Mouse (Mus musculus): ENCODE measurements around the gene Vipr1. TPM values are rescaled to one million over a fixed set of nuclear protein-coding genes. Genes with fewer than 3 reads are reported as not detected.

Vipr1 gene
- total RNA-seq, 4 experiments from 2014 or later = 0.96 to 2.0 (median 1.2) TPM

DNA sequence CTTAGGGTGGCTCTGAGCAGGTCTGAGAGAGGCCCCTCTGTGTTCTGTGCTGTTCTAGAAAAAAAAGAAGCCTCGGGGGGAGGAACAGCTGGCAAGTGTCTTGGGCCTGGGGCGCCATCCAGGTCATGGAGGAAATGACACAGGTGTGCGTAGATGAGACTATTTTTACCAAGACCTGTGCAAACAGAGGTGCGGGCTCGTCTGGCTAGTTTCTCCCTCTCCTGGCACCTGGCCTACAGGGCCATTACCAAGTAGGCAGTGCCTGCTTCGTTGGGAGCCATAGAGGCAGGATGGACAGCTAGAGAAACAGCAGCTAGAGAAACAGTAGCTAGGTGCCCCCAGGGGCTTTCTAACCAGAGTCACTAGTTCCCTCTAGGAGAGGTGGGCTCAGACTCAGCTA, 9.2 kb upstream of the Vipr1 start:
- DNase-seq (ENCODE audit: low spot score in 2 of 2) = no peak

DNA sequence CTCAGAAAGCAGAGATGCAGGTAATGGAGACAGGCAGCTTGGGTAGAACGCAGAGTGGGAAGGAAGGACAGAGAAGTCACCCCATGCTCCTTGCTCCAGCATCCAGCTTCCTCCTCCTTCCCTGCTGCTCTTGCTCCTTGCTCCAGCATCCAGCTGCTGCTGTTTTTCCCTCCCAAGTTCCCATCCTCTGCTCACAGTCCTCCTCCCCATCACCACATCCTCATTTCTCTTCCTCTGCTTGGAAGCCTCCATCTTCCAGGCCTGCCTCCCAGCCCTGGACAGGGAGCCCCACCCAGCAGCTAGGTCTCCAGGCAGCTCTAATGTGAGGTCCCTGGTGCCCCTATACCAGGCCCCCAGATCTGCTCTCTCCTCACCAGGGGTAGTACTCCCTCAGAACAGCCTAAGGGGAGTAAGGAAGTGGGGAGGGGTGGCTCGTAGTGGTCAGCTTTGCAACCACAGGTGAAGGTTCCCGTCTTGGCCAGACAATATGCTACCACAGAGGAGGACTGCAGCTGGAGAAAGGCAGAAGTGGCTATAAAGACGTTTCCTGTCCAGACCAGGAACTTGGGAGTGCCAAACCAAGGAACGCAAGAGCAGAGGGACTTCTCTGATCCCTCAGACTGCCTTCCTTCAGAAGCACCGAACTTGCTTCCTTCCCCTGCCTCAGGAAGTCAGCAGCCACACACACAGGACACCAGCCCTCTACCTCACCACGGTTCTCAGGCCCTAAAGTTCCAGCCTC, 6.5 kb upstream of the Vipr1 start:
- DNase-seq (ENCODE audit: low spot score in 2 of 2) = no peak

DNA sequence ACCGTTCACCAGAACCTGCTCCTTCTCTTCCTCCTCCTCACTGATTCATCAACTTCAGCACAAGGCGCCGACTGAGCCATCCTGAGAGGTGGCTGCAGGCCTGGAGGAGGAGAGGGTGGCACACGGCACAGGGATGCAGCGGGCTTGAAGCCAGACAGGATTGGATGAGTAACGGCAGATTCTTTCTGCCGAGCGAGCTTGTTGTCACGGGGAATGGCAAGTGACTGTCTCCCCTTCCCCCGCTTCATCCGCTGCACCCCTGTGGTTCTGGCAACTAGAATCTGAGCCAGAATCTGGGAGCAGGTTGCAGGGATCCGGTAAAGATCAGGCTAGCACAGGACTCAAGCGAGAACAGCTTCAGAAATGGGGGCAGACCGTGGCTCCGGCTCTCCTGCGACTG, 2.7 kb upstream of the Vipr1 start:
- DNase-seq (ENCODE audit: low spot score in 2 of 2) = no peak

DNA sequence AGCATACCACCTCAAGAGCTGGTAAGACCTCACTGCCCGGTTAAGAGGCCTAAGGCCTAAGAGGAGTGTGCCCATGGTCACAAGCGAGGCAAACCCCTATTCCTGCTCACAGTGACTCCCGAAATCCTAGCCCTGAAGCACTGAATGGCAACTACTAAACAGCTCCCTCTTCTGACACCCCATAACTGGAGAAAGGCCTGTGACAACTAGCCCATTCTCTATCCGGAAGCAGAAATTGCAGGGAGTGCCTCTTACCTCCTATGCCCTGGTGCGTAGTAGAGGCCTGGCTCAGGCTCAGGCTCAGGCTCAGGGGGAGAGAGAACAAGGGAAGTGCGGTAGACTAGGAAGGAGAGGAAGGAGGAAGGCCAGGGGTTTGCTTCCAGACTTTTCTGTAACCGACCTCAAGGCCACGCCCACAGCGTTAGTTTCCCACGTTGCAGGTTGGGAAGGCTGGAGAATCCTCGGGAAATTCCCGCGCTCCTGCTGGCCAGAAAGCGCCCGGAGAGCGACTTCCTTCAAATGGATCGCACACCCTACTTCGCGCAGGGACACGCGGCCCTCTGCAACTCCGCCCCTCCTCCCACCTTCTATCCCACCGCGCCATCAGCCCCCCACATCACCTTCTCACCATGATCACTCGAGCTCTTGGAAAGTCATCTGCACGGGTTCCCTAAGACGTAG, 1.1 kb upstream of the Vipr1 start:
- DNase-seq (ENCODE audit: low spot score in 2 of 2) = no peak

DNA sequence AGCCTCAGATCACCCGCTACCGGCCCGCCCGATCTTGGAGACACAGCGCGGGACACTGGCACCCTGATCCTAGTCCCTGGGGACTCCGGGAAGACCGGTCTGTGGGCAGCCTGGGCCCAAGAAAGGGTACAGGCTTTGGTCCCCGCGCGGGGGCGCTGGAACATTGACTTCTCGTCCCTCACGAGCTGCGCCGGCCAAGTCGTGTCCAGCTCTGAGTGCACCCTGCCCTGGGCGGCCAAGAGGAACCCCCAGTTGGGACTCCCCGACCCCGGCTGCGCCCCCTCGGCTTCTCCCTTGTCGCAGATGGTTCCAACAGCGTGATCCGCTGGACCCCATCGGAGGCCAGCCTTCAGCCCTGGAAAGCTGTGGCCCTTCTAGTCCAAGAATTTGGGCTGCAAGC, 515 bp upstream of the Vipr1 start, which contains the start of gene Lyzl4:
Gene Lyzl4, minus strand, starts transcription at position 96 of the 400 bp plus-strand sequence.
- DNase-seq (ENCODE audit: low spot score in 2 of 2) = peak; percentile 61 to 67

DNA sequence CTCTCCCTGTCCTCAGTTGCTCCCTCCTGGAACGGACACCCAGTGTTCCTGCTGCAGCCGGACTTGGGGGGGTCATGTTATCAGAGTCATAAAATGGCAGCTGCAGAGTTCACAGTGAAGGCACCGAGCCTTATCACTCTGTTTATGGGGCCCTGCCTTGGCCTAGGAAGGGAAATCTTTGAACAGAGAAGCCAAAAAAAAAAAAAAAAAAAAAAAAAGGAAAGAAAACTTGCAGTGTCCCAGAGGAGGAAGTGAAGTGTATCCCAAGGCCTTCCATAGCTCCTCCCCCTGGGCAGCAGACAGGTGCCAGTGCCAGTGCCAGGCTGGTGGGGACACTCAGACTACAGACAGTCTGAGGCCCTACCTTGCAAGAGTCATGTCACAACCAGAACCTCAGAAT, 2.3 kb downstream of the Vipr1 start:
- DNase-seq (ENCODE audit: low spot score in 2 of 2) = no peak

DNA sequence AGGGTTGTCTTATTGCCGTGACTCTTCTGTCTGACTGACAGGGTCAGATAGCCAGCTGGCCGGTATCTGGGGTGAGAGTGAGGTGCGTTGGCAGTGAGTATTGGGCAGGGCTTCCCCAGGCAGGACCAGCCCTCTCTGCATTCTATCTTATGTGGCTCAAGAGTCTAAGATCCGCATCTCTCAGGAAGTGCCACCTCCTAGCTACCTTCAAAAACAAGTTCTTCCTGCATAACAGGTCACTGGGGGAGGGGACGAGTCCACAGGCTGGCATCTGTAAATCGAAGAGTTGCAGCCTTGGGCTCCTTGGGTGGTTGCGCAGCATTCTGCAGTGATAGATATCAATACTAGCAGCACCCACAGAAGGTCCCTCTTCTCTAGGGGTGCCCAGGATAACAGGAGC, 4.5 kb downstream of the Vipr1 start:
- no peak for DNase-seq (ENCODE audit: low spot score in 2 of 2)

DNA sequence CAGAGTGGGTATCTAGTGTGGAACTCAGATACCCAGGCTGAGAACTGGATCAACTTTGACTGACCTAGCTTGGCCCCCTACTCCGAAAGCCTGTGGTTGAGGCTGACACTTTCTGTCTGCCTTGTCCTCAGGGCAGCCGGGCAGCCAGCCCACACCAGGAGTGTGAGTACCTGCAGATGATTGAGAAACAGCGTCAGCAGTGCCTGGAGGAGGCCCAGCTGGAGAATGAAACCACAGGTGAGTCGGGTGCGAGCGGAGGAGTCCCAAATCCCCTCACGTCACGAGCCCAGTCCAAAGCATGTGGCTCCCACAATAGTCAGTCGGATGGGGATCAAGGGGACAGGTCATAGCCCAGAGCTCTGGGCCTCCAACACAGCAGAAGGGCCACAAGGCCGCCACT, 11.2 kb downstream of the Vipr1 start:
- no peak for DNase-seq (ENCODE audit: low spot score in 2 of 2)

DNA sequence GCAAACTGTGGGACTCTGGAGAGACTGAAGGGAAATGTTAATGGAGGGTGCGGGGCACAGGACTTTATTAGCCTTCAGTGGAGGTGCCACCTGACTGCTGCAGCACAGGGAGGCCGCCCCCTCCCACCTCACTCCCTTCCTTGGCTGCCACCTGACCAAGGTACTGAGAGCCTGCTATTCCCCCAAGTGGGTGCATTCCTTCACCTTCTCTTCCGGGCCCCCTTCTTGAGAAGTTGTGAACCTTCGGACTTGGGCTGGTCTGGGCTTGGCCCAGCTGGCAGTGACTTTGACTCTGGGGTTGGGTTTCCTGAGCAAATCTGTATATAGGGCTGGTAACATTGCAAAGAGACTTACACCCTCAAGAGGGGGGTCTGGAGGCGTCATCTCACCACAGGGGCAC, 13.8 kb downstream of the Vipr1 start:
- no peak for DNase-seq (ENCODE audit: low spot score in 2 of 2)

DNA sequence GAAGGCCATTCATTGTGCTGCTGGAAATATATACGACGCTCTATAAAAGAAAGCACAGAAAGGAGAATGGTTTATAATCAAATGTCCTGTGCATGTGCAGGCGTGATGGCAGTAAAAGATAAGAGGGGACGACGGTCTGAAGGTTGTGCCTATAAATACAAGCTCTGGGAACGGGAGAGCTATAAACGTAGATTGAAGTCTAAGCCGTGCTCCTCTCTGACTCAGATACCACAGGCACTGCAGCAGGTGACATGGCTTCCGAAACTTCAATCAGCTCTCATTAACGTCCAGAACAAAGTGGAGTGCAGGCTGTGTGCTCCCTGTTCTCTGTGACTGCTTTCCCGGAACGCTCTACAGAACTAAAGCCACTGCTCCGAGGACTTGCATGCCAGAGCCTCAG, 14.6 kb downstream of the Vipr1 start:
- no peak for DNase-seq (ENCODE audit: low spot score in 2 of 2)

DNA sequence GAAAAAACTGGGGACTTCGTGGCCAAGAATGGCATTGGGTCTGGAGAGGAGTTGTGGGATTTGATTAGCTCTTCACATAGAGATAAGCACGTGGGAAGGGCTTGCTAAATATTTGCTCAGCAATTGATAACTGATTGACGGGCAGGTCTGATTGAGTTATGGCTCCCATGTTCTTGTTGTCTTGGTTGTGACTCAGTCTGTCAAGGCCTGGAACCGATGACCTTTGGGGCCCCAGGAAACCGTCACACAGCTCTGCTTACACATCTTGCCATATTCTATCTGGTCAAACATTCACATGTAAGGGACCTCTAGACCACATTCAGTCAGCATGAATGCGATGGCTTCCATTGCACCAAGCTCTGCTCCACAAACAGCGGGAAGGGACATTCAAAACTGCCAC, 15.7 kb downstream of the Vipr1 start:
- no peak for DNase-seq (ENCODE audit: low spot score in 2 of 2)

DNA sequence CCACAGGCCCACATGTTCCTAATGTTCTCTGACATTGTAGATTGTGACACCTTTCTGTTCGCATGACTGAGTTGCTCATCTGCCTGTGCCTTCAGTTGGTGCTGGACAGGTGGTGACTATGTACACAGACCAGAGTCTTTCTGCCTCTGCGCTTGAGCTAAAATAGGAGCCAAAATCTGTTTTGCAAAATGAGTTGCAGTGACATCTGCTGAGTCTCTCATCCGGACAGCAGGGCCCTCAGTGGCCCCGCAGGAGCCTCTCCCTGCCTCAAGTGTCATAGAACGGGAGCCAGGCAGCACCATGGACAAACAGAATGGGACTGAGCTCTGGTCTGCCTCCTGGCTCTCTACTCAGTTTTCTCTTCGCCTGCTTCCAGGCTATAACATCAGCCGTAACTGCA, 17.3 kb downstream of the Vipr1 start:
- no peak for DNase-seq (ENCODE audit: low spot score in 2 of 2)

DNA sequence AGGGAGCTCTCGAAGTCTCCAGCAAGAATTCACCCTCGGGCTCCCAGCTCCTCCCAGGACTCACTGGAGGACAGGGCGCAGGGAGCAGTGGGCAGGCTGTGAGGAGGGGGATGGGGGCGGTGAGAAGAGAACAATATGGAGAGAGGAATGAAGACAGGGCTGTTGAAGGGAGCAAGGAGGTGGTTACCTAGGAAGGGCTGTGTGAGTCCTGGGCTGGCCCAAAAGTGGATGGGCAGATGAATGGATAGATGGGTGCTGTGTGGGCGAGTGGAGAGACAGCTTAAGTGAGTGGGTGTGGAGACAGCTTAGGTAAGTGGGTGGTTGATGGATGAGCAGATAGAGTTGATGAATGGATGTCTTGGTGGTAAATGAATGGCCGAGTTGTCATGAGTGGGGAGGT, 21.0 kb downstream of the Vipr1 start:
- DNase-seq (ENCODE audit: low spot score in 2 of 2) = no peak

DNA sequence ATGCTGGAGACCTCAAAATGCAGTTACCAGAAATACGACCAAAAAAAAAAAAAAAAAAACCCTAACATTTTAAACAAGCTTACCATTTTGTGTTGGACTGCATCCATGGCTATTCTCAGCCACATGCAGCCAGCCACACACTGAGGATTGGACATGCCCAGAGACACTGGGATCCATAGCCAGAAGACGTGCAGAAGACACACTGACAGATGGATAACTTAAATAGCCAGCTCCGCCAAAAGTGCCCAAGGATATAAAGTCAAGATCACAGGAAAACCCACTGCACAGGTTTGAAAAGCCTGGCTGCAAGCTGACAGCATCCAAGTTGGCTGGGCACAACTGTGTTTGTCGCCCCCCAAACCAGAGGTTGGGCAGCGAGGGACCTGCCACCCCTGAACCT, 21.6 kb downstream of the Vipr1 start:
- DNase-seq (ENCODE audit: low spot score in 2 of 2) = no peak

DNA sequence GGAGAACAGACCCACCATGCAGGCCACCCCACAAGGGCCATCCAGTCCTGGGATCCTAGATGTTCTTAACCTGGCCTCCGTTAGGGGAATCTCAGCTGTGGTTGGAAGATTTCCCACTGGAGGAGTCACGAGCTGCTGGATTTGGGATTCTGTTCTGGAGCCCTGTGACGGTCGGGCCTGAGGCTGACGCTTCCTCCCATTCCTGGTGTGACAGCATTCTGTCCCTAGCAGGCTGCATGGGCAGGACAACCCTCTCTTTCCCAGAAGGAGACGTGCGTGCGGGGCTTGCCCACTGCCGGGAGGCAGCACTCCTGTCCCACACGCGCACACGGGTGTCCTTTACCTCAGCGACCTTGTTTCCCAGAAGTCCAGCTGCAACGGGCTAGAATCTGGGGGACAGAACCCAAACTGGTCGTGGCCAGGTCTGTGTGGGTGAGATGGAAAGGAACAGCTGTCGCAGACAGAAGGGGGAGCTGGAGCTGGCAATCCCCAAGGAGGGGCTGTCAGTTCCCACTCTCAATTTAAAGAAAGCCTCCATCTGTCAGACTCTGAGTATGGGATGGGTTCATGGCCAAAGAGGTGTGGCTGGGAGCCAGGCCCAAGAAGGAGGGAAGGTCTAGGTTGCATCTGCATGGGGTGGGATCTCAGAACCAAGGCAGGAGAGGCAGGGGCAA, 24.6 kb downstream of the Vipr1 start:
- DNase-seq (ENCODE audit: low spot score in 2 of 2) = no peak

DNA sequence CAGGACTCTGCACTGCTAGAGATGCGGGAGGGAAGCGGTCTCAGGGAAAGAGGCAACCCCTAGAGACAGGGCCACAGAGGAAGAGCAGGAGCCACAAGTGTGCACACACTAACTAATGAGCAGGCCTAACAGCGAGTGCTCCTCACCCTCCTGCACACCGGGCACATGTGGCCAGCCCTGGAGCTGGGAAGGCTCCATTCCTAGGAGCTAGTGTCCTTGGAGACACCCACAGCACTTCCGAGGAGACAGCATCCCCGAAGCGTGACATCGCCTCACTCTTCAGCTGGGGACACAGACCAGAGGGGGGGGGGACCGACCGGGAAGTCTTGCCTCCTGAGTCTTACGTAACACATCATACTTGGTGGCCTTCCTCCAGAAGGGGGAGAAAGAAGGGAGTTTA, 25.3 kb downstream of the Vipr1 start:
- no peak for DNase-seq (ENCODE audit: low spot score in 2 of 2)

DNA sequence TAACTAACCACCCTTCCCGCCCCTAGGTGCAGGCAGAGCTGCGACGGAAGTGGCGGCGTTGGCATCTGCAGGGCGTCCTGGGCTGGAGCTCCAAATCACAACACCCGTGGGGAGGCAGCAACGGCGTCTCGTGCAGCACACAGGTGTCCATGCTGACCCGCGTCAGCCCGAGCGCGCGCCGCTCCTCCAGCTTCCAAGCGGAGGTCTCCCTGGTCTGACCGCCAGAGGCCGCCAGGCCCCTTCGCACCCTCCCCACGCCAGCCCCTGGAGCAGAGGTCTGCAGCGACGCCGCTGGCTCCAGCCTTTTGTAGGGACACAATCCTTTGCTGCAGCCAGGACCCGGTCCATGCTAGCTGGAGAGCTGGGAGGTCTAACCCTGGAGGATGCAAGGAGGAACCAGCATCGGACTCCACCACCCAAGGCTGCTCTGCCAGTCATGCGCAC, 26.9 kb downstream of the Vipr1 start:
- peak; percentile 24 to 52 for DNase-seq (ENCODE audit: low spot score in 2 of 2)

DNA sequence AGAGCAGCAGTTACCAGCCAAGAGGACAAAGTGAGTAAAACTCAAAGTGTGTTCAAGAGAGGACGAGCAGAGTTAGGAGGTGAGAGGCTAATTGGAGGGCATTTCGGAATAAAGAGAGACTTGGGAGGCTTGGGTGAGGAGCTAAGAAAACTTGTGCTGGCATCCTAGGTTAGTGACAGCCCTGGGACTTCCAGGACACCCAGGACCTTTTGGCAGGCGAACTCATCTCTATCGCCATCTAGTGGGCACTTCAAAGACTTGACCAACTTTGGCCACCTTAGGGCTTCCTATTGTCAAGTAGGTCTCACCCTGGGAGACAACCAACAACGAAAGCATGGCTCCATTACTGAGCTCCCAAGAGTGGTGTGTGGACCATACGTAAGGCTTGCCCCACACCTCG, 28.8 kb downstream of the Vipr1 start:
- DNase-seq (ENCODE audit: low spot score in 2 of 2) = no peak

DNA sequence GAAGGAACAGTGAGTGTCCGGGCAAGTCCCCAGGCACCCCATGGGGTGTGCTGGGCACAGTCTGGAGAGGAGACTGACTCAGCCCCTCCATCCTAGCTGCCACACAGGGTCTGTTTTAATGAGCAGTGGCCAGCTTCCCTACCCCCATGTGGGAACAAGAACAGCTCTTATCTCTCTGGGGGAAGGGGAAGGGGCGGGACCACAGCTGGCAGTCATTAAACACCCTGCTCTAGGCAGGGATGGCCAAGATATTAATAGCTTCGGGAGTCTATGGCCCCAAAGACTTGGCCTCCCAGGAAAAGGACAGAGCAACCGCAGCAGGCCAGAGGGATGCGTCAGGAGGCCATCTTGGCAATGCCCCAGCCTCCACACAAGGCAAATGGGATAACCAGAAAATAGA, 29.8 kb downstream of the Vipr1 start:
- peak; percentile 31 to 43 for DNase-seq (ENCODE audit: low spot score in 2 of 2)

DNA sequence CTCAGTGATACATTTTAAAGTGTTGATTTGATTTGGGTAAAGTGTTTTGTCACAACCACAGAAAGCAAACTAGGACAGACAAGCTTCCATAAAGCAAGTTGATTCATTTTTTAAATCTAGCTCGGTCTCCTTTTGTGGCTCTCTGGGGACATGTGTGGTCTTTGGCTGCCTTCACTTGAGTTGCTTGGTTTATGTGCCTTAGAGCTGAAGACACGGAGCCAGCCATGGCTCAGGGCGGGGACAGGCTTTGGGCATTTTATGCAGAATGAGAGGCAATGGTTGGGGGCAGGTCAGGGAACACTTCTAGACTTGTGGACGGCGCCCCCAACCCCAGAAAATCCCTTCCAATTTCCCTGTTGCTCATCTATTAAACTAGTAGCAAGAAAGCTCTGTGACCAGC, 31.2 kb downstream of the Vipr1 start:
- DNase-seq (ENCODE audit: low spot score in 2 of 2) = no peak

DNA sequence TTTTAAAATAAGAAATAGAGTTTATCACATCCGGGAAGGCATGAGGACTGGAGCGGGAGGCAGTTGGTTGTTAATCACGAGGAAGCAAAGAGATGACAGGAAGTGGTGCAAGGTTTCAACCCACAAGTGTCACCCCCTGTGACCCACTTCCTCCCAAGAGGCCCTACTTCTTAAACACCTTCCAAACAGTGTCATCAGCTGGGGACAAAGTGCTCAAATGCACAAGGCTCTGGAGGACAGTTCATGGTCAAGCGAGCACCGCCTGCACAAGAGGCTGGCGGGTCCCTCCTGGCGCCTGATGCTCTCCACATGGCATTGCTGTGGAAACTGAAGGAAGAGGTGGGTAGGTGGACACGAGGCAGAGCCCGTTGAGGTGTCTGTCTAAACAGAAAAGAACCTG, 32.5 kb downstream of the Vipr1 start:
- DNase-seq (ENCODE audit: low spot score in 2 of 2) = no peak

DNA sequence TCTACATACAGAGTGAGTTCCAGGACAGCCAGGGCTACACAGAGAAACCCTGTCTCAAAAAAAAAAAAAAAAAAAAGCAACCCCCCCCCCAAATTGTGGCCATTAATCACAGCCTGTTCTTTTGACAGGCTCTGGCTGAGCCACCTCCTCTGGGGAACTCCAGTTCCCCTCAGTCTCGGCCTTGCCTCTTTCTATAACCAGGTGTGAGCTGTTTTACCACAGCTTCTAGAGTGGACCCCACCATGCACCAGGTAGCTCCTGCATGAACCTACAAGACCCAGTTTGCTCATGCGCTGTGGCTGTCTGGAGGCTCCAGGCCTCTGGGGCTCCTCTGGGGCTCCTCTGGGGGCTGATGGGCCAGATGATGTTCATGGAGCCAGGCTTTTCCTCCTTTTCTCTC, 33.0 kb downstream of the Vipr1 start:
- DNase-seq (ENCODE audit: low spot score in 2 of 2) = no peak

DNA sequence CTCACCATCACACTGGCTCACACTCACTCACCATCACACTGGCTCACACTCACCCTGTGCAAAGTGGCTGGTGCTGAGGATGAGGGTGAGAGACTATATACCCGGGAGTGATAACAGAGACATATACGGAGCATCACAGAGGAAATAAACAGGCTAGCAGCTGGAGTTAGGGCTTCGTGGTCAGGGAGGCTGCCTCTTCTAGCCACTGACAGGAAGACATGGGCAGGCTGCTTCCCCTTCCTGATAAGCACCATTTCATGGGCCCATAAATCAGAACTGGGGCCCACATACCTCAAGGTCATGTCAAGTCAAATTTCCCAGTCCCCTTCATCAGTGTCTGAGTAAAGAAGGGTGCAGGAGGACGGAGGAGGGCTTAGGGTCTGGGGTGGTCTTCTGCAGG, 34.6 kb downstream of the Vipr1 start:
- no peak for DNase-seq (ENCODE audit: low spot score in 2 of 2)
